Mouse (Mus musculus) brain, embryonic 14.5 days (tissue): ENCODE measurements around the gene Tspoap1. TPM values are rescaled to one million over a fixed set of nuclear protein-coding genes. Genes with fewer than 3 reads are reported as not detected.

Source experiments
- DNase-seq: peaks from one replicate; pipeline ENCODE4 v3.0.0-alpha.2; 2011; ENCODE audit warnings: low read depth
- CTCF ChIP-seq: fragments of 200-500 bp; IDR thresholded peaks from 2 replicates; pipeline ENCODE4 v1.5.1; 2012; ENCODE audit warnings: inconsistent platforms, mild to moderate bottlenecking, moderate library complexity, borderline replicate concordance; ENCODE audit not compliant: insufficient read depth, insufficient read length; ENCODE audit errors: extremely low read depth
- POLR2A ChIP-seq: fragments of 200-500 bp; IDR thresholded peaks from 2 replicates; pipeline ENCODE4 v1.6.1; 2012; ENCODE audit warnings: mild to moderate bottlenecking, inconsistent platforms, borderline replicate concordance; ENCODE audit not compliant: poor library complexity, insufficient read depth, insufficient read length, severe bottlenecking; ENCODE audit errors: extremely low read depth
- polyA plus RNA-seq: library from polyadenylated mRNA; depleted of rRNA; stranded (reverse); fragments of >200 nt; gene quantifications from 2 replicates; pipeline ENCODE4 v1.2.3, GENCODE M21; 2012; rRNA removed

The Tspoap1 gene
- polyA plus RNA-seq, 1 experiment: 168 TPM

- TF ChIP-seq POLR2A (no peak), CTCF (peak; percentile 60)
- DNase-seq: peak; percentile 40
These were observed 42.3 kb downstream of the Tspoap1 start for GRCm38 (mm10) chr11:87802621-87803020.

- no peak for DNase-seq
These were observed 45.1 kb downstream of the Tspoap1 start for GRCm38 (mm10) chr11:87805448-87805847.

GRCm38 (mm10) chr11:87807433-87807832 lies 47.1 kb downstream of the Tspoap1 start:
- no peak for TF ChIP-seq CTCF
- TF ChIP-seq POLR2A: no peak
- no peak for DNase-seq

More at GRCm38 (mm10) chr11:87805448-87805847, 45.1 kb downstream of the Tspoap1 start:
- TF ChIP-seq CTCF (peak; percentile 41; the same call in 1 of the 2 replicates), POLR2A (no peak)

GRCm38 (mm10) chr11:87808236-87808635 lies 47.9 kb downstream of the Tspoap1 start:
- TF ChIP-seq CTCF: no peak
- no peak for TF ChIP-seq POLR2A
- DNase-seq: no peak

- DNase-seq: peak; percentile 49
- TF ChIP-seq CTCF (no peak), POLR2A (no peak)
These were observed 51.1 kb downstream of the Tspoap1 start for GRCm38 (mm10) chr11:87811396-87811795.

GRCm38 (mm10) chr11:87814831-87815230 lies 54.5 kb downstream of the Tspoap1 start:
- no peak for DNase-seq
- no peak for TF ChIP-seq CTCF
- TF ChIP-seq POLR2A: no peak

GRCm38 (mm10) chr11:87816707-87817442 lies 56.5 kb downstream of the Tspoap1 start:
- TF ChIP-seq CTCF (peak; percentile 87), POLR2A (no peak)
- DNase-seq: peak; percentile 88

GRCm38 (mm10) chr11:87817443-87817773 lies 57.1 kb downstream of the Tspoap1 start:
- TF ChIP-seq POLR2A: no peak
- no peak for TF ChIP-seq CTCF
- DNase-seq: no peak

- no peak for DNase-seq
- no peak for TF ChIP-seq POLR2A
- no peak for TF ChIP-seq CTCF
These were observed 61.2 kb downstream of the Tspoap1 start for GRCm38 (mm10) chr11:87821502-87821901.

- TF ChIP-seq CTCF (no peak), POLR2A (no peak)
- peak; percentile 42 for DNase-seq
These were observed 68.0 kb downstream of the Tspoap1 start, which contains the start of gene Lpo for GRCm38 (mm10) chr11:87828239-87828900. Gene Lpo (minus strand): TSS chr11:87828289.

Other genes starting within 250 kb of the Tspoap1 start
- gene Gm11492, start 193.9 kb upstream of the Tspoap1 start, polyA plus RNA-seq: not detected in 2 replicates
- 17.0 and 19.4 TPM in 2 replicates for gene Sept4, start 191.6 kb upstream of the Tspoap1 start, polyA plus RNA-seq
- gene Mtmr4, start 168.4 kb upstream of the Tspoap1 start, polyA plus RNA-seq: 72.7 and 80.3 TPM in 2 replicates
- gene Hsf5, start 143.4 kb upstream of the Tspoap1 start, polyA plus RNA-seq: 0.23 and 0.26 TPM in 2 replicates
- 0.87 and 1.4 TPM in 2 replicates for gene Rnf43, start 97.8 kb upstream of the Tspoap1 start, polyA plus RNA-seq
- 118 and 147 TPM in 2 replicates for gene Supt4a, start 23.0 kb upstream of the Tspoap1 start, polyA plus RNA-seq
- gene Mpo, start 33.0 kb downstream of the Tspoap1 start, polyA plus RNA-seq: 0.28 and 0.51 TPM in 2 replicates
- gene Lpo, start 67.7 kb downstream of the Tspoap1 start, polyA plus RNA-seq: 0.33 and 0.63 TPM in 2 replicates
- 21.1 and 29.7 TPM in 2 replicates for gene Mks1, start 92.7 kb downstream of the Tspoap1 start, polyA plus RNA-seq
- gene Epx, start 115.0 kb downstream of the Tspoap1 start, polyA plus RNA-seq: 0.10 and 0.35 TPM in 2 replicates
- gene Olfr462, start 131.7 kb downstream of the Tspoap1 start, polyA plus RNA-seq: 0.01 TPM in 1 of 2 replicates, not detected in the other
- gene Olfr463, start 136.8 kb downstream of the Tspoap1 start, polyA plus RNA-seq: 0.05 TPM in 1 of 2 replicates, not detected in the other
- 0.18 TPM in 1 of 2 replicates, not detected in the other for gene Olfr464, start 160.4 kb downstream of the Tspoap1 start, polyA plus RNA-seq
- gene Dynll2, start 227.0 kb downstream of the Tspoap1 start, polyA plus RNA-seq: 227 and 321 TPM in 2 replicates